10 mouse cellular contexts compared by ENCODE assay signal in genomic region chr1:35575203-35575602, GRCm38 (mm10).
DNase-seq lines count a peak whose midpoint lies in the region.
"Had no signal": no experiment of that assay in that cellular context is flagged by ENCODE, and none has a peak within 500 bp of the region (broad histone marks: within the 10 kb centered on the region; RNA-seq: fewer than 3 reads in every experiment).

No protein-coding gene starts in this region.

- DNase-seq in heart, adult 11 months, result peak; percentile 43
- no peak for DNase-seq in heart, adult 18-20 months
- peak; percentile 20 for DNase-seq in lung, postnatal 10 days
- DNase-seq in lung, postnatal 36 days, result no peak
- peak; percentile 12 to 23 for DNase-seq in layer of hippocampus, adult 8-10 months (ENCODE audit: low spot score in 2 of 2)
- peak; percentile 29 for DNase-seq in right cerebral cortex, postnatal 25 days
- no peak for DNase-seq in spleen, postnatal 4 days (ENCODE audit: low spot score in 2 of 2)
- no peak for DNase-seq in cerebellum, adult 9-11 months
- DNase-seq: cerebellum, postnatal 14 days; liver, embryonic 13.5 days had no signal

Comparison
In these comparisons a context has a peak if more than half of its experiments do, and no peak if none do; other contexts are left out.
1. DNase-seq: peak in heart, adult 11 months (single experiment), lung, postnatal 10 days (single experiment), layer of hippocampus, adult 8-10 months (2 of 2) and right cerebral cortex, postnatal 25 days (single experiment); none in heart, adult 18-20 months (0 of 2), lung, postnatal 36 days (single experiment), spleen, postnatal 4 days (0 of 2) and cerebellum, adult 9-11 months (single experiment).